Comparison of ENCODE assay signal across 15 mouse cellular contexts in genomic region chr11:82171316-82172071, GRCm38 (mm10). TPM values are rescaled to one million over a fixed set of nuclear protein-coding genes. Genes with fewer than 3 reads are reported as not detected.
DNase-seq lines count a peak whose midpoint lies in the region; TF ChIP-seq lines count a peak whose summit lies in the region.
"Had no signal": no experiment of that assay in that cellular context is flagged by ENCODE, and none has a peak within 500 bp of the region (broad histone marks: within the 10 kb centered on the region; RNA-seq: fewer than 3 reads in every experiment).

No protein-coding gene starts in this region.

- WGBS in lung, adult 2 months: 53% methylated on average over 7 of the region's 7 CpGs

- TF ChIP-seq POLR2A in lung, adult 2 months (IDR thresholded peaks at IDR 0.05; ENCODE audit: borderline replicate concordance, extremely low read depth, low read depth, low read length): no peak
- TF ChIP-seq POLR2A in myocyte (IDR thresholded peaks at IDR 0.05; ENCODE audit: insufficient read length, low read depth): no peak

- H3K36me3 ChIP-seq in myocyte (ENCODE audit: control insufficient read depth, insufficient read depth): no peaks in the 10 kb centered on the region

- DNase-seq in lung, adult 18-20 months: peak; percentile 27 to 56
- DNase-seq in lung, adult 2 months: no peak
- peak; percentile 49 to 67 for DNase-seq in adrenal gland, postnatal 36 days
- DNase-seq in heart, postnatal 14 days: peak; percentile 40 to 50
- DNase-seq in cerebellum, adult 18-20 months: no peak
- DNase-seq in right cerebral cortex, postnatal 14 days: no peak
- DNase-seq in B cell, adult 2 months: no peak
- DNase-seq: cerebellum, adult 11-12 months; right cerebral cortex, postnatal 4 days had no signal

- intact Hi-C loops in heart, postnatal 14 days (cut with DNase I): loop anchor here (10.0 kb wide), 1 partner anchor 537 kb away; no protein-coding TSS in a partner anchor

- no peaks in the 10 kb centered on the region for H3K27me3 ChIP-seq in myocyte (ENCODE audit: control insufficient read depth, insufficient read depth, insufficient read length)

- 0 out of 2 replicates have a peak, but pooled peaks cover 2% of the 10 kb centered on the region for H3K4me1 ChIP-seq in lung, adult 2 months (ENCODE audit: control insufficient read depth, insufficient read depth, low read length)

- H3K79me2 ChIP-seq in myocyte (ENCODE audit: control insufficient read depth, insufficient read depth): no peaks in the 10 kb centered on the region

- no peak overlapping the region for H3K4me3 ChIP-seq in lung, adult 2 months (replicated peaks; ENCODE audit: extremely low read depth, low read depth, low read length)
- H3K4me3 ChIP-seq in myocyte: no peak overlapping the region
- H3K4me3 ChIP-seq: erythroblast, embryonic 14.5 days had no signal

- H3K4me2 ChIP-seq in myocyte (ENCODE audit: low read depth): peak overlapping the region; percentile 69
- H3K4me2 ChIP-seq: liver, embryonic 11.5 days had no signal

- no peak for TF ChIP-seq CTCF in lung, adult 2 months (IDR thresholded peaks at IDR 0.05; ENCODE audit: insufficient read depth, low read length)

- H3ac ChIP-seq in myocyte (ENCODE audit: control insufficient read depth, insufficient read length): no peak overlapping the region

TF ChIP-seq in myocyte, 11 proteins besides CTCF, POLR2A, EP300 and RAD21:
- TF ChIP-seq MAX (IDR thresholded peaks at IDR 0.05; ENCODE audit: low read depth) (peak; percentile 64), MYOG (IDR thresholded peaks at IDR 0.05; ENCODE audit: control insufficient read depth in 1 of 3, insufficient read depth in 1 of 3, insufficient read length in 2 of 3, low read depth in 2 of 3) (peak in 1 of 3 experiments; percentile 23), USF1 (IDR thresholded peaks at IDR 0.05; ENCODE audit: low read depth) (peak; percentile 68), MYOD1 (IDR thresholded peaks at IDR 0.05; ENCODE audit: control insufficient read depth in 1 of 3, insufficient read length in 2 of 3, low read depth in 2 of 3) (peak; percentile 88 to 97 (median 91)), CEBPB (IDR thresholded peaks at IDR 0.05; ENCODE audit: insufficient read depth, poor library complexity, severe bottlenecking) (peak; percentile 100), TCF12 (IDR thresholded peaks at IDR 0.05; ENCODE audit: insufficient read depth, poor library complexity, severe bottlenecking) (peak; percentile 61), REST (IDR thresholded peaks at IDR 0.05; ENCODE audit: insufficient read depth, insufficient read length) (no peak), TCF3 (IDR thresholded peaks at IDR 0.05; ENCODE audit: insufficient read length, low read depth) (peak; percentile 32), SRF (IDR thresholded peaks at IDR 0.05; ENCODE audit: control insufficient read depth, insufficient read length, low read depth) (no peak)

RNA-seq across cellular contexts. Expression of gene Ccl8, which starts 56.5 kb away (rescaled TPM):
- 2.1 and 2.7 TPM in 2 replicates for polyA plus RNA-seq in lung, adult 2 months (2012; rRNA removed)
- total RNA-seq in adrenal gland, postnatal 36 days (2021): under 1 TPM in 1 of 2 experiments, not detected in 1; 0.70 TPM
- not detected for total RNA-seq in heart, postnatal 14 days (2021)
- 1.3 TPM for polyA plus RNA-seq in myocyte (2012; fragmentation: generic; extraction: Trizol)
- total RNA-seq: hematopoietic stem cell, adult 5-6 weeks; MEL had no signal
- polyA plus RNA-seq: erythroblast, embryonic 14.5 days; liver, embryonic 11.5 days; neural tube, embryonic 11.5 days had no signal

Comparison
In these comparisons a context has a peak if more than half of its experiments do, and no peak if none do; other contexts are left out.
1. DNase-seq: peak in lung, adult 18-20 months (2 of 2), adrenal gland, postnatal 36 days (2 of 2) and heart, postnatal 14 days (2 of 2); none in lung, adult 2 months (single experiment), cerebellum, adult 18-20 months (0 of 2), right cerebral cortex, postnatal 14 days (single experiment) and B cell, adult 2 months (0 of 2).